Mouse (Mus musculus) kidney, embryonic 16.5 days (tissue): ENCODE measurements around the gene Sycn. TPM values are rescaled to one million over a fixed set of nuclear protein-coding genes. Genes with fewer than 3 reads are reported as not detected.
A peak's percentile ranks its signal among the peaks of the same experiment; 100 is the strongest.

ENCODE experiments used
- ATAC-seq: fragments of 200-750 bp; cut with Nextera tagmentation; 2 replicates; pipeline ENCODE4 v1.8.0; 2017; ENCODE audit warnings: moderate TSS enrichment; ENCODE audit not compliant: low FRiP score, low TSS enrichment
- H3K27ac ChIP-seq: fragments of 300-500 bp; sonication (generic); 2 replicates; pipeline ENCODE4 v1.5.1; 2014; ENCODE audit warnings: low read length
- H3K27me3 ChIP-seq: fragments of 300-500 bp; sonication (generic); 2 replicates; pipeline ENCODE4 v1.6.1; 2014; ENCODE audit warnings: low read length, control low read depth, mixed read lengths; ENCODE audit not compliant: insufficient read depth
- H3K36me3 ChIP-seq: fragments of 300-500 bp; sonication (generic); 2 replicates; pipeline ENCODE4 v1.6.1; 2014; ENCODE audit warnings: low read length, control low read depth, mixed read lengths; ENCODE audit not compliant: insufficient read depth
- H3K4me1 ChIP-seq: fragments of 300-500 bp; sonication (generic); 2 replicates; pipeline ENCODE4 v1.6.1; 2014; ENCODE audit warnings: low read length, control low read depth, mixed read lengths; ENCODE audit not compliant: insufficient read depth
- H3K4me2 ChIP-seq: fragments of 300-500 bp; sonication (generic); replicated peaks from 2 replicates; pipeline ENCODE4 v1.6.1; 2014; ENCODE audit warnings: low read depth, low read length
- H3K4me3 ChIP-seq: fragments of 300-500 bp; sonication (generic); 2 replicates; pipeline ENCODE4 v1.5.1; 2014; ENCODE audit warnings: mild to moderate bottlenecking, low read length
- H3K9ac ChIP-seq: fragments of 300-500 bp; sonication (generic); replicated peaks from 2 replicates; pipeline ENCODE4 v1.6.1; 2014; ENCODE audit warnings: low read length
- H3K9me3 ChIP-seq: fragments of 300-500 bp; sonication (generic); 2 replicates; pipeline ENCODE4 v1.6.1; 2016; ENCODE audit warnings: low read length, control low read depth
- WGBS: fragments of 180-500 bp; shearing (Covaris S2); extraction: QIAGEN DNeasy Blood & Tissue Kit; methylation state at CpG from one replicate; pipeline ENCODE4 v1.1.7; 2014; 5-methylcytosine and 5-hydroxymethylcytosine counted together
- polyA plus RNA-seq: library from polyadenylated mRNA; unstranded; fragments of >200 nt; fragmentation: Nextera tagmentation; extraction: Ambion mirVana; gene quantifications from 2 replicates; pipeline ENCODE4 v1.2.1, GENCODE M21; 2015

Sycn gene
- polyA plus RNA-seq, 1 experiment from 2014 or later = not detected

DNA sequence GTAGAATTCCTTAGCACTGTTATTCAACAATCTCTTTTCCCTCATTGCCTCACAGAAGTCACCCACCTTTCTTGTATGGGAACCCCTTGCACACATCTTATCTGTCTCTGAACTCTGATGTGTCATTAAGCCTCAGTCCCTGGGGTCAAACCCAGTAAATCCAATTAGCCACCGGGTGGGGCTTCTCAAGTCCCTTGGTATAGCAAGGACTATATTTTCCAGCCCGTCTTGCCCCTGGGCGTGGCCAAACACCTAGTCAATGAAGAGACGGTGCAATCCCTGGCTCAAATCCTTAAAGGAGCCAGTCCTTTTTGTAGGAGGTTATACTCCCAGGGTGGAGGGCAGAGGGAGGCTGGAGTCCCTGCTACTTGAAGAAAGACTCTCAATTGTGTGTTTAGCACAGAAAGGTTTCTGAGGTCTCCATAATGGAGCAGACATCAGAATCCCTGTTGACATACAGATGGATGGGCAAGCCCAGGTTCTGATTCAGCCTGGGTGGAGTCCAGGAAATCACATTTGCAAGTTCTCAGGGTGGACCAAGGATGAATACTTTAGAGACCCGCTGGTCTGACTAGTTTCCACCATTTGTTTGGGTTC is 15.4 kb downstream of the Sycn start:
- 11% methylated on average over 5 of the region's 5 CpGs for WGBS
- no peak for ATAC-seq

DNA sequence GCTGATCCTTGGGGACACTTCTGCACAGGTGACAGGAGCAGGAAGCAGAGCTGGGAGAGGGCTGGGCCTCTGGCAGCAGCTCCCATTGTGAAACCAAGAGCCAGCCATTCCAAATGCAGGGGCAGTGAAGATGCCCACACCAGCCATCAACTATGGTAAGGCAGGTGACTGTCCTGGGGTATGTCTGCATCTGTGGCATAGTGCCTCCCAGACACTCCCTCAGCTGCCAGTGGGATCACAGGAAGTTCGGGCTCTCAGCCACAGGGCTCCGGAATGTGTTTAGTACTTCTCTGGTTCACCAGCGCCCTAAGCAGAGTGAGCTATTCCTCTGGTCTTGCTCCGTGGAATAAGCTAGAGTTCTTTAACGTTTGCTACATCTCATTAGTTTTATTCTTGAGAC is 16.4 kb downstream of the Sycn start:
- peaks cover 7% of the 10 kb centered on the region for H3K4me1 ChIP-seq
- no peak overlapping the region for H3K4me3 ChIP-seq
- no peak overlapping the region for H3K9ac ChIP-seq
- H3K9me3 ChIP-seq = 0 out of 2 replicates have a peak, but pooled peaks cover 2% of the 10 kb centered on the region
- H3K27me3 ChIP-seq = no peaks in the 10 kb centered on the region
- 60% methylated on average over 5 of the region's 5 CpGs for WGBS
- H3K4me2 ChIP-seq = no peak overlapping the region
- H3K36me3 ChIP-seq = peaks cover 28% of the 10 kb centered on the region
- H3K27ac ChIP-seq = no peak overlapping the region
- no peak for ATAC-seq

More for the DNA sequence above, 15.4 kb downstream of the Sycn start:
- no peak overlapping the region for H3K4me2 ChIP-seq
- no peak overlapping the region for H3K27ac ChIP-seq
- H3K9ac ChIP-seq = no peak overlapping the region
- no peaks in the 10 kb centered on the region for H3K27me3 ChIP-seq
- peaks cover 7% of the 10 kb centered on the region for H3K4me1 ChIP-seq
- H3K9me3 ChIP-seq = 0 out of 2 replicates have a peak, but pooled peaks cover 2% of the 10 kb centered on the region
- no peak overlapping the region for H3K4me3 ChIP-seq
- H3K36me3 ChIP-seq = peaks cover 22% of the 10 kb centered on the region

DNA sequence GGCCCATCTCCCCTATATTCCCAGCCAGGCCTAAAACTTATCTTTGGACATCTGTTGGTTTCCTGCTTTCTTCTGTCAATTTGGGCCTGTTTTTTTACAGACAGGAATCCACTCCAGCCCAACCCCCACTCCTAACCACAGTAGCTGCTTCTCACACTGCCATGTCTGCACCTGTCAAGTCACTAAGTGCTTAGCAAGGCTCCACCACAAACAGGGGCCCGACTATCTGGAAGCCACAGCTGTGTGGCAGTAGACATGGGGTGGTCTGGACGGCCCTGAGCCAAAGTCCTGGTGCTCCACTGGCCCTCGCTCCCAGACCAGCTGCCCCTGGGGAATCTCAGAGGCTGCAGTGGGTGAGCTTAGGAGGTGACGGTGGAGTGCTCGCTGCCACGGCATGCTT is 17.0 kb downstream of the Sycn start:
- Histone ChIP-seq H3K9me3 (0 out of 2 replicates have a peak, but pooled peaks cover 1% of the 10 kb centered on the region), H3K9ac (no peak overlapping the region), H3K4me2 (no peak overlapping the region), H3K36me3 (peaks cover 35% of the 10 kb centered on the region), H3K27ac (no peak overlapping the region), H3K4me3 (no peak overlapping the region), H3K27me3 (no peaks in the 10 kb centered on the region), H3K4me1 (peaks cover 7% of the 10 kb centered on the region)
- ATAC-seq = no peak
- WGBS = 76% methylated on average over 6 of the region's 6 CpGs

DNA sequence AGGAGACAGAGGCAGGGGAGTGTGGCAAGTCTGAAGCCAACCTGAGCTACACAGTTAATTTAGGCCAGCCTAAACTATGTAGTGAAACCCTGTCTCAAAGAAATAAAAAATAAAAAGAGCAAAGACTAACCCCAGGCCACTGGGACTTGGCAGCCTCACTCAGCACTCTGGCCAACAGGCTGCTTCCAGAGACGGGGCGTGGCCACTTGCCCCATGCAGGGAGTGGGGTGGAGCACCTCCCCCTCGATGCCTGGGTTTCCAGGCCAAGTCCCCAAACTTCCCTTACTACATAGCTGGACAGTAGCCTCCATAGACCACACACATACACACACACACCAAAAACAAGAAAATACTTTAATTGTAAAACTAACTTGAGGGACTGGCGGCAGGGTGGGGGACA is 17.8 kb downstream of the Sycn start:
- Histone ChIP-seq H3K36me3 (peaks cover 42% of the 10 kb centered on the region), H3K27ac (peak overlapping the region; percentile 44; the same call in 1 of the 2 replicates)

DNA sequence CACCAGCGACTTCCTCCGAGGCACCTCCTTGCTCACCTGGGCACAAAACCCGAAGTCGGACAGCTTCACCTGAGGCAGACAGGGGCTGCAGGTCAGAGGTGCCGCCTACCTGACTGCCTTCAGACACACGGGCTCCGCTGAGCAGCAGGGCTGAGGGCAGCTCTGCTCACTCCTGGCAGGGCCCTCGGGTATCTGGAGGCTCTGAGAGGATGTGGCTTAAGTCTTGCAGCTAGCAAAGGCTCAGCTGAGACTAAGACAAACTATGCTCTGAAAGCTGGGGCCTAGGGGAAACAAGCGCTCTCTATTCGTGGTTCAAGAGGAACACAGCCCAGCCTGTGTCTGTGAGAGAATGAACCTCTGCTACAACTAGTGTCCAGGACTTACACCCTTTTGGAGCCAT is 20.2 kb downstream of the Sycn start:
- H3K36me3 ChIP-seq = peaks cover 65% of the 10 kb centered on the region
- no peak overlapping the region for H3K9ac ChIP-seq
- 87% methylated on average over 10 of the region's 10 CpGs for WGBS
- no peaks in the 10 kb centered on the region for H3K9me3 ChIP-seq
- no peak overlapping the region for H3K4me2 ChIP-seq
- no peaks in the 10 kb centered on the region for H3K27me3 ChIP-seq
- H3K27ac ChIP-seq = no peak overlapping the region
- H3K4me3 ChIP-seq = no peak overlapping the region
- peaks cover 7% of the 10 kb centered on the region for H3K4me1 ChIP-seq
- no peak for ATAC-seq

More for the DNA sequence above, 17.8 kb downstream of the Sycn start:
- Histone ChIP-seq H3K4me1 (peaks cover 7% of the 10 kb centered on the region), H3K4me2 (no peak overlapping the region), H3K9ac (no peak overlapping the region), H3K4me3 (no peak overlapping the region), H3K27me3 (no peaks in the 10 kb centered on the region), H3K9me3 (no peaks in the 10 kb centered on the region)
- ATAC-seq = peak; percentile 75
- WGBS = 49% methylated on average over 4 of the region's 4 CpGs

DNA sequence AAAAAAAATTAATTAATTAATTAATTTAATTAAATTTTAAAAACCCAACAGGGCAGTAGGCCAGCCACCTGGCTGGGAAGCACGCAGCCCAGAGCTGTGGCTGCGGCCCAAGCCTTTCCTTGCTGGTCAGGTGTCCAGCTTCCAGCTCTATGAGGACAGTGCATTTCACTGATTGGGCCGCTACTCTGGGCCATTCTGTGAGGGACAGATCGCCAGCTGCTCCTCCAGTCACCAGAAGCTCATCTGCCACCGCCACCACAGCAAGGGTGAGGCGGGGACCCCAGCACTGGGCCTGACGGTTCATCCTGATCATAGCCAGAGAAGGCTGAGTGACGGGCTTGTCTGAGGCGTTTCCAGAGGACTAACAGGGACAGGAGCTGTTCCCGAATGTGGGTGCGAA is 21.3 kb downstream of the Sycn start:
- no peak overlapping the region for H3K4me2 ChIP-seq
- H3K4me1 ChIP-seq = peaks cover 7% of the 10 kb centered on the region
- no peak overlapping the region for H3K9ac ChIP-seq
- peaks cover 76% of the 10 kb centered on the region for H3K36me3 ChIP-seq
- H3K27me3 ChIP-seq = no peaks in the 10 kb centered on the region
- no peak for ATAC-seq
- H3K4me3 ChIP-seq = no peak overlapping the region
- no peaks in the 10 kb centered on the region for H3K9me3 ChIP-seq
- WGBS = 92% methylated on average over 11 of the region's 11 CpGs
- H3K27ac ChIP-seq = no peak overlapping the region

DNA sequence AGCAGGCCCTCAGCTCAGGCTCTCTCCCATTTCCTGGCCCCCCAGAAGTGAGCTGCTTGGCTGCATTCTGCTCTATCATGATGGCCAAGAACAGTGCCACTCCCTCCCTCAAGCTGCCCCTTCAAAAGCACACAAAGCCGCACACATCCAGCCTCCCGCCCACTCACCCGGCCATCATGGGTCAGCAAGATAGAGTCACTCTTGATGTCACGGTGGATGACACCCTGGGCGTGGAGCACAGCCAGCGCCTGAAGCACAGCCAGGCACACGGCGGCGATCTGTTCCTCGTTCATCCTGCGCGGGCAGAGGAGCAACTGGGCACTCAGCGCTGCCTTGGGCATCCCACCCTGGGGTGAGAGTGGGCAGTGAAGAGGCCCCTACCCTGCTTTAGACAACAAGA is 21.7 kb downstream of the Sycn start:
- Histone ChIP-seq H3K36me3 (peaks cover 80% of the 10 kb centered on the region), H3K27ac (no peak overlapping the region), H3K4me2 (no peak overlapping the region), H3K9me3 (no peaks in the 10 kb centered on the region), H3K4me1 (peaks cover 7% of the 10 kb centered on the region), H3K9ac (no peak overlapping the region), H3K27me3 (no peaks in the 10 kb centered on the region), H3K4me3 (no peak overlapping the region)
- no peak for ATAC-seq
- 84% methylated on average over 13 of the region's 13 CpGs for WGBS

DNA sequence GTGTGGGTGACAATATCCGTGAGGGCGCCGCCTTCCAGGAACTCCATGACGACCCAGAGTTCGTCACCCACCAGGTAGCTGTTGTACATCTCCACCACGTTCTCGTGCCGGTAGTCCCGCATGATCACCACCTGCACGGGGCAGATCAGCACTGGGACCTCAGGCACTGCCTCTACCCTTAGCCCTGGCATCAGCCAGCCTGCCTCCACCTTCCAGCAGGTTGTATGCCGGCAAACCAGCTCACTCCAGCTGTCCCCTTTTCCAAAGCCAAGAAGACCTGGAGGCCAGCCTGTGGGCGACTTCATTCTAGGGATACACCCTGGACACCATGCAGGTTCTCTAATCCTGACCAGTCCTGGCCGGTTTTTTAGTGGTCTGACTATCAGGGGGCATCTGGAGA is 22.3 kb downstream of the Sycn start:
- Histone ChIP-seq H3K27ac (no peak overlapping the region), H3K4me1 (peaks cover 7% of the 10 kb centered on the region), H3K4me3 (no peak overlapping the region), H3K4me2 (no peak overlapping the region), H3K9me3 (no peaks in the 10 kb centered on the region), H3K9ac (no peak overlapping the region), H3K36me3 (peaks cover 86% of the 10 kb centered on the region), H3K27me3 (no peaks in the 10 kb centered on the region)
- ATAC-seq = no peak
- WGBS = 93% methylated on average over 13 of the region's 13 CpGs

DNA sequence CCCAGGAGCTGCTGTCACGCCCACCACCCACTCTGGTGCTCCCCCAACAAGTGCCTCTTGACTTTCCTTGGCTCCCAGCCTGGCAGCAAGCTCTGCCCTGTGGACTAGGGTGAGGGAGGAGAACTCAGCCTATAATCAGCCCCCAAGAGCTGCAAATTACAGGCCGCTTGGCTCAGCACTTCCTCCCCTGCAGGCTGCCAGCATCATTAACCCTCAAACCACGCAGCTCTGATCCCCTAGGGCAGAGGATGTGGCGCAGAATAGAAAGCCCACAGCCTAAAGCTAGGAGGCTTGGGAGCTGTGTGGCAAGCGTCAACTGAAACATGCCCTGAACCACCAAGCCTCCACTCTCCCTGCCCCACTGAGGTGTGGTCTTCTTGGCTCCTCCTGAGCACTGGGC is 24.7 kb downstream of the Sycn start:
- Histone ChIP-seq H3K4me2 (no peak overlapping the region), H3K27me3 (no peaks in the 10 kb centered on the region), H3K9ac (no peak overlapping the region), H3K4me1 (peaks cover 9% of the 10 kb centered on the region), H3K36me3 (peaks cover 79% of the 10 kb centered on the region), H3K27ac (no peak overlapping the region), H3K4me3 (no peak overlapping the region), H3K9me3 (no peaks in the 10 kb centered on the region)
- WGBS = 77% methylated on average over 5 of the region's 5 CpGs
- no peak for ATAC-seq

DNA sequence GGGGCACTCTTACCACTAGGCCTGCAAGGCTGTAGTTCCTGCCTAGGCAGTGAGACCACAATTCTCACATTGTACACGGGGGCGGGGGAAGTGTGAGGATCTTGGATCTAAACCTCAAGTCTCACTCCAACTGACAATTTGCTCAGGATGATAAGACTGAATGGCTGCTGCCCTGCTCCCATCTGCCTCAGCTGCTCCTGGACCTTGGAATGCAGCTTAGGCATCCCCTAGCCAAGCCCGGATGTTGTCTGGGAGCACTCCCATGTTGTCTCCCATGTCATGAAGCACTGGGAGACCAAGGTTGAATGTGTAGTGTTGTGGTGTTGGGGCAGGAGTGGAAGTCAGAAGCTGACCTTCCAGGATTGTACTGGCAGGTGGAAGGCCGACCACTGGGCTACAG is 26.9 kb downstream of the Sycn start:
- ATAC-seq = no peak

More for the DNA sequence above, 26.9 kb downstream of the Sycn start:
- H3K9ac ChIP-seq = no peak overlapping the region
- 84% methylated on average over 4 of the region's 4 CpGs for WGBS
- no peak overlapping the region for H3K4me3 ChIP-seq
- H3K4me1 ChIP-seq = peaks cover 30% of the 10 kb centered on the region
- no peaks in the 10 kb centered on the region for H3K27me3 ChIP-seq
- peaks cover 62% of the 10 kb centered on the region for H3K36me3 ChIP-seq
- no peak overlapping the region for H3K4me2 ChIP-seq
- no peaks in the 10 kb centered on the region for H3K9me3 ChIP-seq
- H3K27ac ChIP-seq = no peak overlapping the region
